Mouse (Mus musculus) cerebellum, adult (tissue): Measurements from ENCODE around the gene Cntn2.

Source experiments
- ATAC-seq: cut with Nextera tagmentation; 2 replicates; pipeline ENCODE4 v1.9.2; 2017; ENCODE audit warnings: mild to moderate bottlenecking, moderate library complexity, mixed read lengths; ENCODE audit not compliant: insufficient number of reproducible peaks, low FRiP score, low TSS enrichment

Gene Cntn2

DNA sequence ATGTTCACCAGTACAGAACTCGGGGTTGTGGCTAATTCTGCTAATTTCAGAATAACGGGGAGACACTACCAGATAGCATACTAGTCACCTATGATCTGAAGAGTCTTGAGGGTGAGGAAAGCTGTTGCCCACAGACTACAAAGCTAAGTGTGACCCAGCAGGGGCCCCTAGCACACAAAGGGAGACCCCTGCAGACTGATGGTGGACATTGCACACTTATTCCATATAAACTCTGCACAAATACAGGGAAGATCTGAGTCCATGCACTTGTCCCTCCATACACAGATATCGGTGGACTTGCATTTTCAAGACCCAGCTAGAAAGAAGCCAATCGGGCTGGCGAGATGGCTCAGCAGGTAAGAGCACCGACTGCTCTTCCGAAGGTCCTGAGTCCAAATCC, 73.5 kb downstream of the Cntn2 start:
- no peak for ATAC-seq

DNA sequence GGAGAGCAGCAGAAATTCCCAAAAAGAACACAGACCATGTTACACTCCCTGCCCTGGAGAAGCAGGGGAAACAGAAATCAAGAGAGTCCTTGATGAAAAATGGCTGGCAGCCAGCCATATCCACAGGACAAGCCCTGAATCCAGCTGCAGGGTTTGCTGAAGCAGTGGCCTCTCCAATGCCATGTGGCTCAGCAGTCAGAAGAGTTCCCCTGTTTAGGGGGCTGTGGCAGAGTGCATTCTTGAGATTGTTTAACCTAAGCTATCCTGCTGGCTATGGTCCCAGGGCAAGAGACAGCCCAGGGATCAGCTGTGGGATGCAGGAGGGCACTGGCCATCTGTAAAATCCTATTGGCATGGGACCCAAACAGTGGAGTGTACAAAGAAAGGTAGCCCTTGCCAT, 74.1 kb downstream of the Cntn2 start:
- ATAC-seq, result no peak; the same call in 1 of the 2 replicates

- no peak for ATAC-seq
Measured at GRCm38 (mm10) chr1:132464651-132465050, 78.4 kb downstream of the Cntn2 start.
